Mouse (Mus musculus) heart, embryonic 13.5 days (tissue): ENCODE data around the gene Iqschfp. TPM values are rescaled to one million over a fixed set of nuclear protein-coding genes. Genes with fewer than 3 reads are reported as not detected.

Experiments
- ATAC-seq: fragments of 200-750 bp; cut with Nextera tagmentation; 2 replicates; pipeline ENCODE4 v1.8.0; 2017; ENCODE audit warnings: moderate TSS enrichment; ENCODE audit not compliant: insufficient number of reproducible peaks, low FRiP score, low TSS enrichment; ENCODE audit errors: extremely low read depth
- H3K27ac ChIP-seq: fragments of 300-500 bp; sonication (generic); replicated peaks from 2 replicates; pipeline ENCODE4 v1.5.1; 2015; ENCODE audit warnings: moderate library complexity, mild to moderate bottlenecking, inconsistent platforms
- H3K27me3 ChIP-seq: fragments of 300-500 bp; sonication (generic); replicated peaks from 2 replicates; pipeline ENCODE4 v1.6.1; 2015; ENCODE audit warnings: mild to moderate bottlenecking, inconsistent platforms
- H3K36me3 ChIP-seq: fragments of 300-500 bp; sonication (generic); 2 replicates; pipeline ENCODE4 v1.6.1; 2015; ENCODE audit warnings: mild to moderate bottlenecking, inconsistent platforms
- H3K4me1 ChIP-seq: fragments of 300-500 bp; sonication (generic); 2 replicates; pipeline ENCODE4 v1.6.1; 2015; ENCODE audit warnings: inconsistent platforms
- H3K4me2 ChIP-seq: fragments of 300-500 bp; sonication (generic); 2 replicates; pipeline ENCODE4 v1.6.1; 2015; ENCODE audit warnings: inconsistent platforms, mild to moderate bottlenecking, moderate library complexity
- H3K4me3 ChIP-seq: fragments of 300-500 bp; sonication (generic); 2 replicates; pipeline ENCODE4 v1.5.1; 2015; ENCODE audit warnings: moderate library complexity, mild to moderate bottlenecking, inconsistent platforms
- H3K9ac ChIP-seq: fragments of 300-500 bp; sonication (generic); 2 replicates; pipeline ENCODE4 v1.6.1; 2015; ENCODE audit warnings: inconsistent platforms, mild to moderate bottlenecking, moderate library complexity
- H3K9me3 ChIP-seq: fragments of 300-500 bp; sonication (generic); 2 replicates; pipeline ENCODE4 v1.6.1; 2016; ENCODE audit warnings: inconsistent platforms
- WGBS: fragments of 180-500 bp; shearing (Covaris S2); methylation state at CpG from one replicate; pipeline ENCODE4 v1.1.7; 2015; ENCODE audit warnings: mixed read lengths; 5-methylcytosine and 5-hydroxymethylcytosine counted together
- polyA plus RNA-seq: library from polyadenylated mRNA; unstranded; fragments of >200 nt; fragmentation: Nextera tagmentation; extraction: Ambion mirVana; gene quantifications from 2 replicates; pipeline ENCODE4 v1.2.1, GENCODE M21; 2015

The Iqschfp gene
- polyA plus RNA-seq, 1 experiment from 2014 or later = not detected

GRCm38 (mm10) chr3:68246154-68246553 lies 354.1 kb downstream of the Iqschfp start:
- no peak for ATAC-seq
- WGBS = 49% methylated on average over 4 of the region's 4 CpGs
- H3K36me3 ChIP-seq = no peaks in the 10 kb centered on the region
- H3K4me1 ChIP-seq = peaks cover 7% of the 10 kb centered on the region
- H3K4me3 ChIP-seq = no peak overlapping the region
- no peak overlapping the region for H3K9ac ChIP-seq
- H3K9me3 ChIP-seq = no peaks in the 10 kb centered on the region
- H3K4me2 ChIP-seq = no peak overlapping the region
- H3K27me3 ChIP-seq = no peaks in the 10 kb centered on the region
- H3K27ac ChIP-seq = no peak overlapping the region

DNA sequence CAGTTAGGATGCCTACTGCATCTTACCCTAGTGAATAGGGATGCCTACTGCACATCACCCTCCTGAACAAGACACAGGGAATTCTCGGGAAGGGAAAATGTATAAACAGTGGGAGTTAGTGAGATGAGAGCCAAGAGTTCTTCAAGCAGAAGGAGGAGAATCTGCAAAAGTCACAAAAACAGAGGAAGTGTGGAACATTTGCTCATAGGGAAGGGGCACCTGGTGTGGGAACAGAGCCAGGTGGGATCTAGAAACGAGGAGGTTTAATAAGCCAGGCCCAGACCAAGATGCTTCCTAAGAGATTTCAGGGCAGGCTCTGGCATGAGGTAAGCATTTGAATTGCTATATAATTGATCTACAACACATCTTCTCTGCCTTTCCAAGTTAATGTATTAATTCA lies 358.6 kb downstream of the Iqschfp start:
- Histone ChIP-seq H3K9ac (no peak overlapping the region), H3K27ac (no peak overlapping the region), H3K9me3 (no peaks in the 10 kb centered on the region), H3K4me3 (no peak overlapping the region), H3K36me3 (no peaks in the 10 kb centered on the region), H3K27me3 (no peaks in the 10 kb centered on the region), H3K4me1 (peaks cover 7% of the 10 kb centered on the region), H3K4me2 (no peak overlapping the region)
- ATAC-seq = no peak
- WGBS = 53% methylated on average over 2 of the region's 2 CpGs

- H3K27me3 ChIP-seq = no peaks in the 10 kb centered on the region
- H3K27ac ChIP-seq = no peak overlapping the region
- H3K4me3 ChIP-seq = no peak overlapping the region
- no peak overlapping the region for H3K4me2 ChIP-seq
- H3K9ac ChIP-seq = no peak overlapping the region
- no peaks in the 10 kb centered on the region for H3K36me3 ChIP-seq
- H3K4me1 ChIP-seq = no peaks in the 10 kb centered on the region
- no peaks in the 10 kb centered on the region for H3K9me3 ChIP-seq
- WGBS = 72% methylated on average over 1 of the region's 1 CpGs
- ATAC-seq = no peak
Measured at GRCm38 (mm10) chr3:68252335-68252734, 360.3 kb downstream of the Iqschfp start.

GRCm38 (mm10) chr3:68262304-68262703 lies 370.3 kb downstream of the Iqschfp start:
- no peaks in the 10 kb centered on the region for H3K4me1 ChIP-seq
- no peak overlapping the region for H3K27ac ChIP-seq
- no peaks in the 10 kb centered on the region for H3K9me3 ChIP-seq
- no peak overlapping the region for H3K4me2 ChIP-seq
- no peak for ATAC-seq
- 59% methylated on average over 6 of the region's 6 CpGs for whole genome bisulfite sequencing
- H3K9ac ChIP-seq = no peak overlapping the region
- no peak overlapping the region for H3K4me3 ChIP-seq
- H3K27me3 ChIP-seq = no peaks in the 10 kb centered on the region
- H3K36me3 ChIP-seq = no peaks in the 10 kb centered on the region

- H3K9ac ChIP-seq = no peak overlapping the region
- no peaks in the 10 kb centered on the region for H3K4me1 ChIP-seq
- ATAC-seq = no peak
- H3K36me3 ChIP-seq = no peaks in the 10 kb centered on the region
- no peaks in the 10 kb centered on the region for H3K27me3 ChIP-seq
- no peak overlapping the region for H3K4me3 ChIP-seq
- H3K4me2 ChIP-seq = no peak overlapping the region
- no peaks in the 10 kb centered on the region for H3K9me3 ChIP-seq
- H3K27ac ChIP-seq = no peak overlapping the region
- 76% methylated on average over 4 of the region's 4 CpGs for WGBS
Measured at GRCm38 (mm10) chr3:68267905-68268304, 375.9 kb downstream of the Iqschfp start.

GRCm38 (mm10) chr3:68269251-68269650 lies 377.2 kb downstream of the Iqschfp start:
- Histone ChIP-seq H3K27me3 (no peaks in the 10 kb centered on the region), H3K27ac (no peak overlapping the region), H3K36me3 (no peaks in the 10 kb centered on the region), H3K9me3 (no peaks in the 10 kb centered on the region), H3K4me3 (no peak overlapping the region), H3K9ac (no peak overlapping the region), H3K4me2 (no peak overlapping the region), H3K4me1 (no peaks in the 10 kb centered on the region)
- WGBS = 87% methylated on average over 4 of the region's 4 CpGs
- ATAC-seq = no peak

- Histone ChIP-seq H3K36me3 (no peaks in the 10 kb centered on the region), H3K4me3 (no peak overlapping the region), H3K4me1 (no peaks in the 10 kb centered on the region), H3K4me2 (no peak overlapping the region), H3K9ac (no peak overlapping the region), H3K27ac (no peak overlapping the region), H3K27me3 (no peaks in the 10 kb centered on the region), H3K9me3 (no peaks in the 10 kb centered on the region)
- ATAC-seq = no peak
- WGBS = 83% methylated on average over 6 of the region's 6 CpGs
Measured at GRCm38 (mm10) chr3:68270246-68270645, 378.2 kb downstream of the Iqschfp start.

DNA sequence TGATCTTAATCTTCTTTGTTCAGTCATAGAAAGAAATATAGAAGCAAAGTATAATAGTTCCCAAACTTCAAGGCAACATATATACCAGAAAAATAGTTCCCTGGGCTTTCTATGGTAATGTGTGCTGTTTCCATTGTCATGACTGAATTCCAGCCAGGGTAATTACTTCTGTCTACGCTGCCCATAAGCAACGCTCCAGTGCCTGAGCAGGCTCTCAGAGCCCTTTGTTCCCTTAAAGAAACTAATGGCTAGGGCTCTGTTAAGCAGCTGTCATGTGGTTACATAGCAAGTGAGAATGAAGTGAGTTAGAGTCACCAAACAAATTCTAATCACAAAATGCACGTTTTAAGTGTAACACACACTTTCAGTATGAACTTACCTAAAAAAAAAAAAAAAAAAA lies 379.4 kb downstream of the Iqschfp start:
- Histone ChIP-seq H3K9ac (no peak overlapping the region), H3K36me3 (no peaks in the 10 kb centered on the region), H3K4me3 (no peak overlapping the region), H3K4me2 (no peak overlapping the region), H3K27ac (no peak overlapping the region), H3K4me1 (no peaks in the 10 kb centered on the region), H3K9me3 (no peaks in the 10 kb centered on the region), H3K27me3 (no peaks in the 10 kb centered on the region)
- no peak for ATAC-seq
- WGBS = 65% methylated on average over 3 of the region's 3 CpGs

- Histone ChIP-seq H3K4me2 (no peak overlapping the region), H3K36me3 (no peaks in the 10 kb centered on the region), H3K27me3 (no peaks in the 10 kb centered on the region), H3K27ac (no peak overlapping the region), H3K9ac (no peak overlapping the region), H3K9me3 (no peaks in the 10 kb centered on the region), H3K4me3 (no peak overlapping the region), H3K4me1 (no peaks in the 10 kb centered on the region)
- whole genome bisulfite sequencing = 75% methylated on average over 3 of the region's 3 CpGs
- ATAC-seq = no peak
Measured at GRCm38 (mm10) chr3:68271881-68272280, 379.8 kb downstream of the Iqschfp start.

GRCm38 (mm10) chr3:68282844-68283594 lies 391.0 kb downstream of the Iqschfp start:
- Histone ChIP-seq H3K9ac (no peak overlapping the region), H3K27me3 (no peaks in the 10 kb centered on the region), H3K4me3 (no peak overlapping the region), H3K36me3 (no peaks in the 10 kb centered on the region), H3K9me3 (no peaks in the 10 kb centered on the region), H3K4me1 (no peaks in the 10 kb centered on the region), H3K27ac (no peak overlapping the region), H3K4me2 (no peak overlapping the region)
- ATAC-seq = no peak
- 68% methylated on average over 7 of the region's 7 CpGs for WGBS

DNA sequence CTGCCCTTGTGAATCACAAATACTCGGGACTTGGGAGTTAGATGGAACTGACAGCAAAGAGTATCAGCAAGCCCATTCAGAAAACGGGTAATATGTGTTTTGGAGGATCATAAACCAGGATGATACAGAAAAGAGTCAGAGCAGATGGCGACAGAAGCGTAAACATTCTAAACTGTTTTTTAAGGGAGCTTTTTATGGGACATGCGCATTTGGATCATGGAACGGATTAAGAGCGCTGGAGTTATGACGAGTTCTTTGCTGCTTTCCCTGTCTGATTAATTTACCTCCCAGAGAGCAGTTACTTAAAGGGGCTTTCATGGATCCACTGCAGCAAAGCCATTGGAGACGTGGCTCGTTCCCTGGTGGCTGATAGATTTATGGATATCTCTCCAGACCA lies 391.6 kb downstream of the Iqschfp start:
- Histone ChIP-seq H3K4me1 (no peaks in the 10 kb centered on the region), H3K27me3 (no peaks in the 10 kb centered on the region), H3K4me3 (no peak overlapping the region), H3K27ac (no peak overlapping the region), H3K36me3 (no peaks in the 10 kb centered on the region), H3K9ac (no peak overlapping the region), H3K4me2 (no peak overlapping the region), H3K9me3 (no peaks in the 10 kb centered on the region)
- ATAC-seq = no peak
- 71% methylated on average over 10 of the region's 10 CpGs for WGBS

- Histone ChIP-seq H3K9ac (no peak overlapping the region), H3K27ac (no peak overlapping the region), H3K36me3 (no peaks in the 10 kb centered on the region), H3K9me3 (no peaks in the 10 kb centered on the region), H3K4me1 (no peaks in the 10 kb centered on the region), H3K4me2 (no peak overlapping the region), H3K27me3 (no peaks in the 10 kb centered on the region), H3K4me3 (no peak overlapping the region)
- ATAC-seq = no peak
- WGBS = 88% methylated on average over 2 of the region's 2 CpGs
Measured at GRCm38 (mm10) chr3:68284500-68284899, 392.5 kb downstream of the Iqschfp start.
